In genomic region chr5:148633999-148634398, GRCm38 (mm10) we compare ENCODE assay signal across 8 mouse cellular contexts.
DNase-seq lines count a peak whose midpoint lies in the region; ATAC-seq and TF ChIP-seq lines count a peak whose summit lies in the region.

No protein-coding gene starts in this region.

- no peak overlapping the region for H3ac ChIP-seq in myocyte (ENCODE audit: control insufficient read depth, insufficient read length)

- H3K79me2 ChIP-seq in myocyte (ENCODE audit: control insufficient read depth, insufficient read depth), result no peaks in the 10 kb centered on the region

- no peak for TF ChIP-seq EP300 in liver, postnatal 0 days (IDR thresholded peaks at IDR 0.05; ENCODE audit: low read depth)

- 19% methylated on average over 5 of the region's 5 CpGs for WGBS in liver, embryonic 12.5 days (ENCODE audit: insufficient replicate concordance)
- 27% methylated on average over 5 of the region's 5 CpGs for WGBS in liver, postnatal 0 days (ENCODE audit: insufficient replicate concordance)
- whole genome bisulfite sequencing in forebrain, embryonic 16.5 days, result 26% methylated on average over 5 of the region's 5 CpGs

- TF ChIP-seq CTCF in liver, postnatal 0 days (IDR thresholded peaks at IDR 0.05; ENCODE audit: low read depth), result no peak

- H3K4me1 ChIP-seq in liver, embryonic 12.5 days, result peaks cover 10% of the 10 kb centered on the region; the same call in 1 of the 2 replicates
- H3K4me1 ChIP-seq in liver, postnatal 0 days (ENCODE audit: insufficient read depth), result peaks cover 14% of the 10 kb centered on the region; the same call in 1 of the 2 replicates
- H3K4me1 ChIP-seq in forebrain, embryonic 16.5 days (replicated peaks; ENCODE audit: control insufficient read depth, insufficient read depth, low read length), result peaks cover 19% of the 10 kb centered on the region

- DNase-seq in liver, postnatal 0 days, result no peak
- peak; percentile 73 for DNase-seq in NIH3T3 (ENCODE audit: low read depth)
- DNase-seq in thymus, postnatal 10 days (ENCODE audit: low spot score in 2 of 2), result no peak
- no peak for DNase-seq in gastrocnemius, postnatal 25 days
- no peak for DNase-seq in left cerebral cortex, adult 11 months (ENCODE audit: low spot score)

- H3K9me3 ChIP-seq in liver, embryonic 12.5 days (replicated peaks), result no peaks in the 10 kb centered on the region
- no peaks in the 10 kb centered on the region for H3K9me3 ChIP-seq in liver, postnatal 0 days (ENCODE audit: low read length)
- no peaks in the 10 kb centered on the region for H3K9me3 ChIP-seq in forebrain, embryonic 16.5 days (ENCODE audit: control insufficient read depth, low read length)

- peak; percentile 35; the same call in 1 of the 2 replicates for ATAC-seq in liver, embryonic 12.5 days
- ATAC-seq in liver, postnatal 0 days, result no peak
- ATAC-seq in forebrain, embryonic 16.5 days, result peak; percentile 48

- no peaks in the 10 kb centered on the region for H3K36me3 ChIP-seq in liver, embryonic 12.5 days
- H3K36me3 ChIP-seq in liver, postnatal 0 days (replicated peaks; ENCODE audit: insufficient read depth, low read length), result no peaks in the 10 kb centered on the region
- no peaks in the 10 kb centered on the region for H3K36me3 ChIP-seq in forebrain, embryonic 16.5 days (ENCODE audit: control insufficient read depth, insufficient read depth)
- no peaks in the 10 kb centered on the region for H3K36me3 ChIP-seq in myocyte (ENCODE audit: control insufficient read depth, insufficient read depth)

- H3K27me3 ChIP-seq in liver, embryonic 12.5 days (replicated peaks), result 0 out of 2 replicates have a peak, but pooled peaks cover 4% of the 10 kb centered on the region
- H3K27me3 ChIP-seq in liver, postnatal 0 days (ENCODE audit: insufficient read depth, low read length), result no peaks in the 10 kb centered on the region
- H3K27me3 ChIP-seq in forebrain, embryonic 16.5 days (replicated peaks; ENCODE audit: control insufficient read depth, insufficient read depth, low read length), result no peaks in the 10 kb centered on the region
- no peaks in the 10 kb centered on the region for H3K27me3 ChIP-seq in myocyte (ENCODE audit: control insufficient read depth, insufficient read depth, insufficient read length)

- no peak overlapping the region for H3K4me3 ChIP-seq in liver, embryonic 12.5 days
- H3K4me3 ChIP-seq in liver, postnatal 0 days (ENCODE audit: low read depth, low read length), result no peak overlapping the region
- no peak overlapping the region for H3K4me3 ChIP-seq in forebrain, embryonic 16.5 days (replicated peaks; ENCODE audit: low read length)
- no peak overlapping the region for H3K4me3 ChIP-seq in myocyte

- H3K27ac ChIP-seq in liver, embryonic 12.5 days, result no peak overlapping the region
- no peak overlapping the region; the same call in 1 of the 2 replicates for H3K27ac ChIP-seq in liver, postnatal 0 days (ENCODE audit: low read depth)
- H3K27ac ChIP-seq in forebrain, embryonic 16.5 days (ENCODE audit: low read length), result no peak overlapping the region

- H3K9ac ChIP-seq in liver, embryonic 12.5 days, result no peak overlapping the region
- H3K9ac ChIP-seq in liver, postnatal 0 days (replicated peaks), result no peak overlapping the region
- no peak overlapping the region for H3K9ac ChIP-seq in forebrain, embryonic 16.5 days (replicated peaks; ENCODE audit: low read depth, low read length)

- no peak overlapping the region for H3K4me2 ChIP-seq in liver, embryonic 12.5 days
- H3K4me2 ChIP-seq in liver, postnatal 0 days (ENCODE audit: low read depth, low read length), result no peak overlapping the region
- H3K4me2 ChIP-seq in forebrain, embryonic 16.5 days (ENCODE audit: low read length), result no peak overlapping the region
- peak overlapping the region; percentile 43 for H3K4me2 ChIP-seq in myocyte (ENCODE audit: low read depth)

- no peak for TF ChIP-seq POLR2A in myocyte (IDR thresholded peaks at IDR 0.05; ENCODE audit: insufficient read length, low read depth)

TF ChIP-seq in myocyte, 11 proteins besides CTCF, POLR2A, EP300 and RAD21:
- TF ChIP-seq MYOD1 (IDR thresholded peaks at IDR 0.05; ENCODE audit: control insufficient read depth in 1 of 3, insufficient read length in 2 of 3, low read depth in 2 of 3) (no peak), CEBPB (IDR thresholded peaks at IDR 0.05; ENCODE audit: insufficient read depth, poor library complexity, severe bottlenecking) (no peak), REST (IDR thresholded peaks at IDR 0.05; ENCODE audit: insufficient read depth, insufficient read length) (no peak), POLR2AphosphoS2 (IDR thresholded peaks at IDR 0.05; ENCODE audit: insufficient read length, low read depth) (no peak), MAX (IDR thresholded peaks at IDR 0.05; ENCODE audit: low read depth) (no peak), USF1 (IDR thresholded peaks at IDR 0.05; ENCODE audit: low read depth) (no peak), TCF3 (IDR thresholded peaks at IDR 0.05; ENCODE audit: insufficient read length, low read depth) (no peak), MYOG (IDR thresholded peaks at IDR 0.05; ENCODE audit: control insufficient read depth in 1 of 3, insufficient read depth in 1 of 3, insufficient read length in 2 of 3, low read depth in 2 of 3) (no peak), E2F4 (IDR thresholded peaks at IDR 0.05; ENCODE audit: insufficient read depth) (no peak), TCF12 (IDR thresholded peaks at IDR 0.05; ENCODE audit: insufficient read depth, poor library complexity, severe bottlenecking) (no peak), SRF (IDR thresholded peaks at IDR 0.05; ENCODE audit: control insufficient read depth, insufficient read length, low read depth) (no peak)
